Mouse (Mus musculus) cerebellum, adult (tissue): ENCODE measurements around the gene Rasl11a.
"Not testable (repeated sequence)": the region's sequence is repeated elsewhere in the genome, so short reads cannot be mapped to it uniquely, and the experiment has no call there.

Source experiments
- ATAC-seq: cut with Nextera tagmentation; 2 replicates; pipeline ENCODE4 v1.9.2; 2017; ENCODE audit warnings: mild to moderate bottlenecking, moderate library complexity, mixed read lengths; ENCODE audit not compliant: insufficient number of reproducible peaks, low FRiP score, low TSS enrichment

The Rasl11a gene

GRCm38 (mm10) chr5:146841301-146841700 is 3.6 kb upstream of the Rasl11a start:
- no peak for ATAC-seq

GRCm38 (mm10) chr5:146841996-146842395 is 2.9 kb upstream of the Rasl11a start:
- ATAC-seq = no peak

GRCm38 (mm10) chr5:146844301-146844941 is 450 bp upstream of the Rasl11a start:
- 0 out of 2 replicates have a peak, but pooled peaks have one; percentile 20 for ATAC-seq

- no peak for ATAC-seq
These were observed 1.6 kb downstream of the Rasl11a start for GRCm38 (mm10) chr5:146846489-146846888.

- ATAC-seq = no peak
These were observed 4.2 kb downstream of the Rasl11a start for GRCm38 (mm10) chr5:146848936-146849582.

GRCm38 (mm10) chr5:146856106-146856505 is 11.2 kb downstream of the Rasl11a start:
- no peak for ATAC-seq

- no peak for ATAC-seq
These were observed 12.7 kb downstream of the Rasl11a start for GRCm38 (mm10) chr5:146857620-146858019.

- no peak for ATAC-seq
These were observed 13.9 kb downstream of the Rasl11a start for GRCm38 (mm10) chr5:146858772-146859171.

GRCm38 (mm10) chr5:146859246-146859645 is 14.4 kb downstream of the Rasl11a start:
- no peak for ATAC-seq

- no peak for ATAC-seq
These were observed 15.5 kb downstream of the Rasl11a start for GRCm38 (mm10) chr5:146860222-146860998.

- ATAC-seq = no peak
These were observed 16.7 kb downstream of the Rasl11a start for GRCm38 (mm10) chr5:146861588-146861987.

- ATAC-seq = no peak
These were observed 20.6 kb downstream of the Rasl11a start for GRCm38 (mm10) chr5:146865511-146865910.

GRCm38 (mm10) chr5:146866277-146866676 is 21.4 kb downstream of the Rasl11a start:
- no peak for ATAC-seq

- ATAC-seq = no peak
These were observed 22.5 kb downstream of the Rasl11a start for GRCm38 (mm10) chr5:146867246-146867945.

GRCm38 (mm10) chr5:146867946-146868314 is 23.1 kb downstream of the Rasl11a start:
- no peak for ATAC-seq

GRCm38 (mm10) chr5:146872981-146873631 is 28.2 kb downstream of the Rasl11a start:
- ATAC-seq = no peak

GRCm38 (mm10) chr5:146876024-146876423 is 31.2 kb downstream of the Rasl11a start:
- no peak for ATAC-seq

GRCm38 (mm10) chr5:146877882-146878281 is 33.0 kb downstream of the Rasl11a start:
- ATAC-seq = not testable (repeated sequence)

GRCm38 (mm10) chr5:146882261-146882660 is 37.4 kb downstream of the Rasl11a start:
- ATAC-seq = no peak

GRCm38 (mm10) chr5:146883053-146883452 is 38.2 kb downstream of the Rasl11a start:
- no peak for ATAC-seq
